Mouse (Mus musculus) cerebellum, adult 2 months (tissue): Measurements from ENCODE around the gene H2bfm.
"Not testable (repeated sequence)": the region's sequence is repeated elsewhere in the genome, so short reads cannot be mapped to it uniquely, and the experiment has no call there.

Experiments
- CTCF ChIP-seq: fragments of 200-500 bp; IDR thresholded peaks from 2 replicates; pipeline ENCODE4 v1.5.1; 2011; ENCODE audit warnings: low read depth, mild to moderate bottlenecking, control low read depth, low read length, moderate library complexity, borderline replicate concordance; ENCODE audit not compliant: insufficient read depth
- POLR2A ChIP-seq: fragments of 200-500 bp; IDR thresholded peaks from 2 replicates; pipeline ENCODE4 v1.6.1; 2011; ENCODE audit warnings: low read length, control low read depth, borderline replicate concordance; ENCODE audit not compliant: insufficient read depth

- TF ChIP-seq CTCF, POLR2A: not testable (repeated sequence)
Observed at GRCm38 (mm10) chrX:136975397-136975796, 48.3 kb downstream of the H2bfm start, which contains the start of gene Tmsb15b2.
